Mouse (Mus musculus) spleen, adult 2 months (tissue): ENCODE measurements around the gene Lrrc8b. TPM values are rescaled to one million over a fixed set of nuclear protein-coding genes. Genes with fewer than 3 reads are reported as not detected.

Source experiments
- DNase-seq, 2 experiments: peaks; one replicate each; pipeline versions ENCODE4 v3.0.0 to v3.0.0-alpha.2; 2012 to 2021; ENCODE audit warnings: low spot score in 2 of 2, low read depth in 1 of 2
- H3K27ac ChIP-seq: fragments of 200-500 bp; 2 replicates; pipeline ENCODE4 v1.5.1; 2012; ENCODE audit warnings: low read length, inconsistent platforms; ENCODE audit not compliant: insufficient read depth
- H3K27me3 ChIP-seq: fragments of 200-500 bp; 2 replicates; pipeline ENCODE4 v1.6.1; 2012; ENCODE audit warnings: mild to moderate bottlenecking, moderate library complexity, low read length, inconsistent platforms; ENCODE audit not compliant: control insufficient read depth, insufficient read depth
- H3K36me3 ChIP-seq: fragments of 200-500 bp; 2 replicates; pipeline ENCODE4 v1.6.1; 2012; ENCODE audit warnings: mild to moderate bottlenecking, low read length, inconsistent platforms; ENCODE audit not compliant: control insufficient read depth, insufficient read depth
- H3K4me1 ChIP-seq: fragments of 200-500 bp; 2 replicates; pipeline ENCODE4 v1.6.1; 2011; ENCODE audit warnings: inconsistent platforms; ENCODE audit not compliant: control insufficient read depth, insufficient read depth, insufficient read length
- H3K4me3 ChIP-seq: fragments of 200-500 bp; 2 replicates; pipeline ENCODE4 v1.5.1; 2011; ENCODE audit warnings: mild to moderate bottlenecking, inconsistent platforms; ENCODE audit not compliant: insufficient read depth, insufficient read length; ENCODE audit errors: extremely low read depth
- CTCF ChIP-seq: fragments of 200-500 bp; IDR thresholded peaks from 2 replicates; pipeline ENCODE4 v1.5.1; 2011; ENCODE audit warnings: mild to moderate bottlenecking, inconsistent platforms; ENCODE audit not compliant: insufficient read depth, insufficient read length, insufficient replicate concordance; ENCODE audit errors: extremely low read depth
- POLR2A ChIP-seq: fragments of 200-500 bp; IDR thresholded peaks from 2 replicates; pipeline ENCODE4 v1.6.1; 2011; ENCODE audit warnings: low read depth, low read length, inconsistent platforms
- WGBS: fragments of 180-500 bp; shearing (Covaris S2); methylation state at CpG from one replicate; pipeline ENCODE4 v1.1.7; 2018; 5-methylcytosine and 5-hydroxymethylcytosine counted together
- polyA plus RNA-seq: library from polyadenylated mRNA; depleted of rRNA; stranded (reverse); fragments of >200 nt; gene quantifications from 2 replicates; pipeline ENCODE4 v1.2.3, GENCODE M21; 2012

Gene Lrrc8b
- polyA plus RNA-seq, 1 experiment: 3.0 TPM

DNA sequence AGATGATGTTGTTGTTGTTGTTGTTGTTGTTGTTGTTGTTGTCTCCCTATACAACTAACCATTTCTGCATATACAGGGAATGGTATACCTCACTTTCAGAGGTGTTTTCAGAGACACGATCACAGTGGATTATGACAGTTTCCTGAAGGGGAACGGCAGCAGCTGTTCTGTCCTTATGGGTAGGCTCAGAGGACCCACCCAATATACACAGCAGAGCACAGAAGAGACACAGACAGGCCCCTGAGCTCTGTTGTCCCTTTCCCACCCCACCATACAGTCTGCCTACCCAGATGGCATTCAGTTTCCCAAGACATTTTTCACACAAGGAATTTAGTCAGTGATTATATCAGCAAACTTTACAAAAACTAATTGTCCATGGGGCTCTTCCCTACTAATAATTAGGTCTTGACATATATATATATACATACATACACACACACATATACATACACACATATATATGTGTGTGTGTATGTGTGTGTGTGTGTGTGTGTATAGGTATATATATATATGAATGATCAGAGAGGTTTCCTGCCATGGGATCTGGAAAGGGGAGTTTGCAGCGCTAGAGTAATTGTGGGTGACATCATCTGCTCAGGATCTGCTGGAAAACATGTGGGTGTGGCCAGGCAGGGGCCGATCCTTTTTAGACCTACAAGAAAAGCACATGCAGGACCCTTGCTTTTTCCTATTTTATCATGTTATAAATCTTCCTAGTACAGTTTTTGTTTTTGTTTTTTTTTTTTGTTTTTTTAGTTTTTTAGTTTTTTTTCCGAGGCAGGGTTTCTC lies 26.8 kb downstream of the Lrrc8b start:
- 0 out of 2 replicates have a peak overlapping the region, but pooled peaks have one; percentile 80 for H3K27ac ChIP-seq
- H3K36me3 ChIP-seq: no peaks in the 10 kb centered on the region
- peaks cover 10% of the 10 kb centered on the region; the same call in 1 of the 2 replicates for H3K4me1 ChIP-seq
- H3K27me3 ChIP-seq: no peaks in the 10 kb centered on the region
- H3K4me3 ChIP-seq: no peak overlapping the region
- no peak for DNase-seq
- TF ChIP-seq POLR2A: no peak
- no peak for TF ChIP-seq CTCF
- WGBS: 51% methylated on average over 5 of the region's 5 CpGs

DNA sequence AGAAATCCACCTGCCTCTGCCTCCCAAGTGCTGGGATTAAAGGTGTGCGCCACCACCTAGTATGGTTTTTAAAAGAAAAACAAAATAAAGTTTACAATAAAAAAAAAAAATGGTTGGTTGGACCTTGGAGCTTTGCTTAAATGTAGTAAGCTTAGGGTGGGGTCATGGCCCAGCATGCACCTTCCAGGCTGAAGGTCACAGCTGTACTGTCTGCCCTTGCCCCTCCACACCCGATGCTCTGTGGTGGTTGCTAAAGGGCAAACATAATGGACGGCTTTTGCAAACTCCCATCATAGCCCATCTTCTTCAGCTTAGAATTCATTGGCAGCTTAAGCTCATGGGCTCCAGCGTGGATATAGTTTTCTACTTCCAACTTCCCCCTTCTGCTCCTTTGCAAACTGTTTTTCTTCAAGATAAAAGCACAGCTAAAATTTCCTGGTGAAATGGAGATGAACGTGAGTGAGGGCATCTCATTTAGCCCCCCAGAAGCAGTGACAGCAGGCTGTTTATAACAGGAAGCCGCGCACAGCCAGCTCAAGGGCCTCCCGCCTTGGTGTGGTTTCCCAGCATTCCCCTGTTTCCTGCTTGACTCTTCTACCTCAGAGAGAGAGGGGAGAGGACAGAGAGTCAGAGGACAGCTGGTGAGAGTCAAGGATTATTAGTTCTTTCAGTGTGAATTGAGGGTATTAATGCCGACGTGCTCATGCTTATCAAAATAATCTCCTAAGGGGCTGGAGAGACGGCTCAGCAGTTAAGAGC lies 27.7 kb downstream of the Lrrc8b start:
- H3K27ac ChIP-seq: peak overlapping the region; percentile 80
- WGBS: 11% methylated on average over 11 of the region's 11 CpGs
- no peaks in the 10 kb centered on the region for H3K36me3 ChIP-seq
- no peak for TF ChIP-seq CTCF
- TF ChIP-seq POLR2A: no peak
- H3K4me1 ChIP-seq: peaks cover 10% of the 10 kb centered on the region; the same call in 1 of the 2 replicates
- DNase-seq: peak; percentile 28 to 57
- H3K4me3 ChIP-seq: no peak overlapping the region
- no peaks in the 10 kb centered on the region for H3K27me3 ChIP-seq

DNA sequence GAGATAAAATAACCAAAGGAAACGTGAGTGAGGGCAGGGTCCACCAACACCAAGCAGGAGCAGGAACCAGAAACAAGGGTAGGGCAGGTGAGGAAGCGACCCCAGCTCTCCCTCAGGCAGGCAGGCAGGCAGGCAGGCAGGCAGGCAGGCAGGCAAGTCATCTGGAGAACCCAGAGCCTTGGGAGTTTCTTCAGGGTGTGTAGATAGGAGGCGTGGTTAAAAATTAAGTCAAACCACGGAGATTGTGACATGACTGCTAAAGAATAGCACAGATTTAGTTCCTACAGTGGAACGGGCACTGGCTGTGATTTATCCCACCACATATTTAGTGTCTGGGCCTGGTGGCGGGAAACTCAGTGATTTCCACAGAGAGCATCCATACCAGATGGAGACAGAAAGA lies 30.1 kb downstream of the Lrrc8b start:
- Histone ChIP-seq H3K36me3 (no peaks in the 10 kb centered on the region), H3K27ac (no peak overlapping the region), H3K27me3 (no peaks in the 10 kb centered on the region), H3K4me1 (peaks cover 10% of the 10 kb centered on the region; the same call in 1 of the 2 replicates), H3K4me3 (no peak overlapping the region)
- WGBS: 58% methylated on average over 6 of the region's 6 CpGs
- no peak for DNase-seq
- TF ChIP-seq CTCF (no peak), POLR2A (no peak)

DNA sequence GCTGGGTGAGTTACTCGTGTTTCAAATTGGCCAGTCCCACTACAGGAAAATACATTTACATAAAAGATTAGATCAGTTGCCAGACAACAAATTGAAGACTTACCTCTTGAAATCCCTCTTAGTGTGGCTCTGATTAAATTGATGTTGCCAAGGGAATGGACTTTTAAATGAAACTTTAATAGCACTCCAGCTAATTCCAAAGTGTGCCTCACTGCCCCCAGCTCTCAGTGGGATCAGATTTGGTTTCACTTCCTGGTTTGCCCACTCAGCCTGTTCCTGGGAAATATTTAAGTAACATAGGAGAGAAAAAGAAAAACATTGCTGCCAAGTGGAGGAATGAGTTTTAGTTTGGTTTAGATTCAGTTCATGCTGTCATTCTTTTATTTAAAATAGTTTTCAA lies 38.5 kb downstream of the Lrrc8b start:
- no peak for TF ChIP-seq POLR2A
- no peak for TF ChIP-seq CTCF
- Histone ChIP-seq H3K4me3 (no peak overlapping the region), H3K27ac (no peak overlapping the region), H3K27me3 (no peaks in the 10 kb centered on the region), H3K36me3 (no peaks in the 10 kb centered on the region), H3K4me1 (no peaks in the 10 kb centered on the region)
- no peak for DNase-seq
- WGBS: 47% methylated on average over 1 of the region's 1 CpGs

DNA sequence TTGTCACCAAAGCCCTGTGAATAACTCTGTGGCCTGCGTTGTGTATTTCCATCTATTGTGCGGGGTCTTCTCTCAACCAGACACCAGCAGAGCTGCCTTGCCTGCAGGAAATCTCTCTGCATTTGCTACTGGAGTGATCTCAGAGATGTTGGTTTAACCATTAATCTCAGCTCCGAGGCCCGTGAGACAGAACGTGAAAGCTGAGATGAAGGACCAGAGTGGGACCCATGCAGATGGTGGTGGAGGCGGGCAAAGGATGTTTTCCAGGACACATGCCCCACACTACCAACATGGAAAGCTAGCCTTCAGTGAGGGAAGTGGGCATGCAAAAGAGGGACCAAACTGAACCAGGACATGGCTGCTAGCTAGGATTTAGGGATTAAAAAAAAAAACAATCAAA lies 43.5 kb downstream of the Lrrc8b start:
- no peak for DNase-seq
- 94% methylated on average over 6 of the region's 6 CpGs for whole genome bisulfite sequencing
- Histone ChIP-seq H3K4me3 (no peak overlapping the region), H3K4me1 (no peaks in the 10 kb centered on the region), H3K27ac (no peak overlapping the region), H3K27me3 (no peaks in the 10 kb centered on the region), H3K36me3 (no peaks in the 10 kb centered on the region)
- TF ChIP-seq POLR2A (no peak), CTCF (no peak)

DNA sequence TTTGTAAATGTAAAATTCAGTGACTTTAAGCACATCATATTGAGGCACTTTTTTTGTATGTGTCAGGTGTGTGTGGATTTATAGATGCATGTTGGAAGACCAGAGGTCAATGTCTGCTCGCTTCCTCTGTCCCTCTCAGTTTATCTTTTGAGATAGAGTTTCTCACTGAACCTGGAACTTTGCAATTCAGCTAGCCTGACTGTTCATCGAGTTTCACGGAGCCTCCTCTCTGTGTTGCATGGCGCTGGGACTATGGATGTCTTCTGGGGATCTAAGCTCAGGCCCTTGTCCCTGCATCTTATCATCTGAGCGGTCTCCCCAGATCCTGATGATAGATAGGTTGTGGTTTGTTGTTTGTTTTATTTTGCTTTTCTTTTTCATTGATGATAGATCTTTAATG lies 45.0 kb downstream of the Lrrc8b start:
- TF ChIP-seq CTCF (no peak), POLR2A (no peak)
- DNase-seq: no peak
- no peaks in the 10 kb centered on the region for H3K27me3 ChIP-seq
- WGBS: 94% methylated on average over 5 of the region's 5 CpGs
- H3K4me3 ChIP-seq: no peak overlapping the region
- no peaks in the 10 kb centered on the region for H3K4me1 ChIP-seq
- H3K27ac ChIP-seq: no peak overlapping the region
- no peaks in the 10 kb centered on the region for H3K36me3 ChIP-seq

DNA sequence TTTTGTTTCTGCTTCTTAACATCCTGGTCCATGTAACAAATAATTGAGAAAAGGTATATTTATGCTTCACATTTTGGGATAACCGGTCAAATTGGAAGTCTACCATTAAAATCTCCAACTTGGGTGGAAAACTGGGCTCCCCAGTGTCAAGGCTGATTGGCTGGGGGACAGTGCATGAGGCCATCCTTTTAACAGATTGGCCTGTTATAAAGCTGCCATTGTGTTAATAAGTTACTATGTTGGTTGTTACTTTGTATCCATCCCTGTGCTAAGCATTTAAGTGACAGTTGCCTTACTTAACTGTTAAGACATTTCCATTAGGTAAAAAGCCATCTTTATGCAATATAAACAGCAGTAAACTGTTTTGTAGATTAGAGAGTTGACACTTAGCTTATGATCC lies 45.5 kb downstream of the Lrrc8b start:
- Histone ChIP-seq H3K4me3 (no peak overlapping the region), H3K27ac (no peak overlapping the region), H3K4me1 (no peaks in the 10 kb centered on the region), H3K27me3 (no peaks in the 10 kb centered on the region), H3K36me3 (no peaks in the 10 kb centered on the region)
- no peak for DNase-seq
- no peak for TF ChIP-seq POLR2A
- no peak for TF ChIP-seq CTCF
- WGBS: 94% methylated on average over 1 of the region's 1 CpGs
